Comparison of ENCODE assay signal across 31 mouse cellular contexts in genomic region chr1:74897976-74898375, GRCm38 (mm10). TPM values are rescaled to one million over a fixed set of nuclear protein-coding genes. Genes with fewer than 3 reads are reported as not detected.
DNase-seq lines count a peak whose midpoint lies in the region; ATAC-seq and TF ChIP-seq lines count a peak whose summit lies in the region.
"Had no signal": no experiment of that assay in that cellular context is flagged by ENCODE, and none has a peak within 500 bp of the region (broad histone marks: within the 10 kb centered on the region; RNA-seq: fewer than 3 reads in every experiment).

No protein-coding gene starts in this region.

- whole genome bisulfite sequencing in intestine, embryonic 15.5 days, result 9% methylated on average over 7 of the region's 7 CpGs
- WGBS in intestine, postnatal 0 days, result 15% methylated on average over 7 of the region's 7 CpGs
- WGBS in embryonic facial prominence, embryonic 11.5 days, result 2% methylated on average over 7 of the region's 7 CpGs
- WGBS in forebrain, embryonic 12.5 days, result 0% methylated on average over 7 of the region's 7 CpGs

- 0 out of 2 replicates have a peak overlapping the region, but pooled peaks have one; percentile 17 for H3K4me2 ChIP-seq in intestine, embryonic 15.5 days (replicated peaks)
- no peak overlapping the region for H3K4me2 ChIP-seq in intestine, postnatal 0 days (replicated peaks; ENCODE audit: low read depth)
- H3K4me2 ChIP-seq in embryonic facial prominence, embryonic 11.5 days (ENCODE audit: low read depth, low read length), result no peak overlapping the region
- H3K4me2 ChIP-seq in forebrain, embryonic 12.5 days, result no peak overlapping the region
- H3K4me2 ChIP-seq: heart, embryonic 13.5 days; limb, embryonic 13.5 days; liver, embryonic 11.5 days; lung, embryonic 15.5 days; midbrain, embryonic 12.5 days had no signal

- H3K27ac ChIP-seq in intestine, embryonic 15.5 days, result no peak overlapping the region
- no peak overlapping the region for H3K27ac ChIP-seq in intestine, postnatal 0 days (ENCODE audit: low read depth, low read length)
- H3K27ac ChIP-seq in embryonic facial prominence, embryonic 11.5 days (replicated peaks; ENCODE audit: low read depth, low read length), result no peak overlapping the region
- no peak overlapping the region for H3K27ac ChIP-seq in forebrain, embryonic 12.5 days
- H3K27ac ChIP-seq: forebrain, embryonic 10.5 days; heart, embryonic 13.5 days; hindbrain, embryonic 10.5 days; hindbrain, postnatal 0 days; limb, embryonic 13.5 days; lung, embryonic 15.5 days; midbrain, embryonic 12.5 days had no signal

- H3K27me3 ChIP-seq in intestine, embryonic 15.5 days (replicated peaks), result peaks cover 60% of the 10 kb centered on the region
- H3K27me3 ChIP-seq in intestine, postnatal 0 days (replicated peaks; ENCODE audit: control insufficient read depth, insufficient read depth, low read length), result peaks cover 48% of the 10 kb centered on the region
- H3K27me3 ChIP-seq in embryonic facial prominence, embryonic 11.5 days (ENCODE audit: control insufficient read depth, insufficient read depth, low read length), result peaks cover 70% of the 10 kb centered on the region
- peaks cover 100% of the 10 kb centered on the region for H3K27me3 ChIP-seq in forebrain, embryonic 12.5 days

- no peak for TF ChIP-seq CTCF in intestine, postnatal 0 days (IDR thresholded peaks at IDR 0.05; ENCODE audit: low read depth)

- no peak overlapping the region for H3K9ac ChIP-seq in intestine, embryonic 15.5 days
- no peak overlapping the region for H3K9ac ChIP-seq in intestine, postnatal 0 days (ENCODE audit: low read depth, low read length)
- no peak overlapping the region for H3K9ac ChIP-seq in embryonic facial prominence, embryonic 11.5 days (replicated peaks; ENCODE audit: low read length)
- no peak overlapping the region for H3K9ac ChIP-seq in forebrain, embryonic 12.5 days
- H3K9ac ChIP-seq: forebrain, postnatal 0 days; heart, embryonic 13.5 days; limb, embryonic 13.5 days; lung, embryonic 15.5 days; midbrain, embryonic 12.5 days had no signal

- ATAC-seq in intestine, embryonic 15.5 days, result no peak
- ATAC-seq in intestine, postnatal 0 days, result no peak
- ATAC-seq in embryonic facial prominence, embryonic 11.5 days (replicated peaks; ENCODE audit: insufficient number of reproducible peaks, low FRiP score, low TSS enrichment, low read depth), result 0 out of 2 replicates have a peak, but pooled peaks have one; percentile 30
- ATAC-seq in forebrain, embryonic 12.5 days (ENCODE audit: low FRiP score), result no peak
- ATAC-seq: forebrain, postnatal 0 days; hindbrain, postnatal 0 days; Patski had no signal

- DNase-seq in MN1 (ENCODE audit: low spot score), result peak; percentile 55
- DNase-seq in embryonic facial prominence, embryonic 11.5 days (ENCODE audit: low spot score), result no peak
- no peak for DNase-seq in thymus, postnatal 10 days (ENCODE audit: low spot score in 2 of 2)
- DNase-seq: B cell, adult 2 months; cerebellum, adult 8-10 months; cerebellum, postnatal 25 days; forebrain, postnatal 0 days; gastrocnemius, postnatal 10 days; heart, postnatal 10 days; kidney, adult 9 months; kidney, postnatal 10 days; layer of hippocampus, postnatal 36 days; right cerebral cortex, postnatal 14 days had no signal

- H3K36me3 ChIP-seq in intestine, embryonic 15.5 days, result no peaks in the 10 kb centered on the region
- no peaks in the 10 kb centered on the region for H3K36me3 ChIP-seq in intestine, postnatal 0 days (ENCODE audit: control insufficient read depth, insufficient read depth)
- H3K36me3 ChIP-seq in embryonic facial prominence, embryonic 11.5 days (replicated peaks; ENCODE audit: control insufficient read depth, insufficient read depth, low read depth, low read length), result no peaks in the 10 kb centered on the region
- H3K36me3 ChIP-seq in forebrain, embryonic 12.5 days (replicated peaks), result no peaks in the 10 kb centered on the region
- H3K36me3 ChIP-seq: forebrain, embryonic 10.5 days; G1E; heart, embryonic 13.5 days; hindbrain, embryonic 10.5 days; limb, embryonic 13.5 days; lung, embryonic 15.5 days; midbrain, embryonic 12.5 days had no signal

- H3K4me3 ChIP-seq in intestine, embryonic 15.5 days (replicated peaks), result no peak overlapping the region
- H3K4me3 ChIP-seq in intestine, postnatal 0 days (ENCODE audit: low read depth, low read length), result no peak overlapping the region
- no peak overlapping the region for H3K4me3 ChIP-seq in embryonic facial prominence, embryonic 11.5 days (ENCODE audit: low read depth, low read length)
- H3K4me3 ChIP-seq in forebrain, embryonic 12.5 days (replicated peaks), result no peak overlapping the region
- H3K4me3 ChIP-seq: forebrain, embryonic 10.5 days; heart, embryonic 13.5 days; limb, embryonic 13.5 days; lung, embryonic 15.5 days; midbrain, embryonic 12.5 days had no signal

- H3K4me1 ChIP-seq in intestine, embryonic 15.5 days (replicated peaks), result peaks cover 16% of the 10 kb centered on the region
- H3K4me1 ChIP-seq in intestine, postnatal 0 days (replicated peaks; ENCODE audit: control insufficient read depth, insufficient read depth, low read length), result no peaks in the 10 kb centered on the region
- H3K4me1 ChIP-seq in embryonic facial prominence, embryonic 11.5 days (ENCODE audit: control insufficient read depth, insufficient read depth, low read length), result peaks cover 8% of the 10 kb centered on the region; the same call in 1 of the 2 replicates
- peaks cover 34% of the 10 kb centered on the region for H3K4me1 ChIP-seq in forebrain, embryonic 12.5 days

- no peaks in the 10 kb centered on the region for H3K9me3 ChIP-seq in intestine, embryonic 15.5 days
- H3K9me3 ChIP-seq in intestine, postnatal 0 days (ENCODE audit: control insufficient read depth), result no peaks in the 10 kb centered on the region
- no peaks in the 10 kb centered on the region for H3K9me3 ChIP-seq in embryonic facial prominence, embryonic 11.5 days (replicated peaks; ENCODE audit: control insufficient read depth, low read length)
- no peaks in the 10 kb centered on the region for H3K9me3 ChIP-seq in forebrain, embryonic 12.5 days
- H3K9me3 ChIP-seq: forebrain, embryonic 10.5 days; G1E; heart, embryonic 13.5 days; hindbrain, embryonic 10.5 days; limb, embryonic 13.5 days; lung, embryonic 15.5 days; midbrain, embryonic 12.5 days had no signal

RNA-seq across cellular contexts. Expression of gene Cryba2, which starts 5.0 kb away (rescaled TPM):
- 1.7 and 3.0 TPM in 2 replicates for polyA plus RNA-seq in intestine, embryonic 15.5 days (2015; fragmentation: Nextera tagmentation; extraction: Ambion mirVana)
- polyA plus RNA-seq in intestine, postnatal 0 days (2015; fragmentation: Nextera tagmentation; extraction: Ambion mirVana), result 0.71 and 1.2 TPM in 2 replicates
- polyA plus RNA-seq in embryonic facial prominence, embryonic 11.5 days (2014; fragmentation: Nextera tagmentation; extraction: Ambion mirVana), result 0.62 and 5.2 TPM in 2 replicates
- not detected in 2 replicates for polyA plus RNA-seq in forebrain, embryonic 12.5 days (2016; fragmentation: Nextera tagmentation; extraction: Ambion mirVana)
- polyA plus RNA-seq: forebrain, embryonic 10.5 days; forebrain, postnatal 0 days; G1E; heart, embryonic 13.5 days; hindbrain, embryonic 10.5 days; limb, embryonic 13.5 days; liver, embryonic 11.5 days; liver, embryonic 16.5 days; lung, embryonic 15.5 days; midbrain, embryonic 12.5 days; Patski had no signal

RNA-seq across cellular contexts. Expression of gene Fev, which starts 12.8 kb away (rescaled TPM):
- polyA plus RNA-seq in intestine, embryonic 15.5 days (2015; fragmentation: Nextera tagmentation; extraction: Ambion mirVana), result 2.2 and 2.9 TPM in 2 replicates
- 0.59 and 1.3 TPM in 2 replicates for polyA plus RNA-seq in intestine, postnatal 0 days (2015; fragmentation: Nextera tagmentation; extraction: Ambion mirVana)
- 0.40 and 0.62 TPM in 2 replicates for polyA plus RNA-seq in embryonic facial prominence, embryonic 11.5 days (2014; fragmentation: Nextera tagmentation; extraction: Ambion mirVana)
- not detected in 2 replicates for polyA plus RNA-seq in forebrain, embryonic 12.5 days (2016; fragmentation: Nextera tagmentation; extraction: Ambion mirVana)
- polyA plus RNA-seq: forebrain, embryonic 10.5 days; forebrain, postnatal 0 days; G1E; gonadal fat pad, adult 2 months; liver, embryonic 16.5 days; lung, embryonic 15.5 days; neural tube, embryonic 14.5 days; Patski; stomach, embryonic 14.5 days; thymus, postnatal 0 days had no signal

RNA-seq across cellular contexts. Expression of gene Cfap65, which starts 37.4 kb away (rescaled TPM):
- polyA plus RNA-seq in intestine, embryonic 15.5 days (2015; fragmentation: Nextera tagmentation; extraction: Ambion mirVana), result 0.08 and 0.19 TPM in 2 replicates
- 0.03 and 0.04 TPM in 2 replicates for polyA plus RNA-seq in intestine, postnatal 0 days (2015; fragmentation: Nextera tagmentation; extraction: Ambion mirVana)
- polyA plus RNA-seq in embryonic facial prominence, embryonic 11.5 days (2014; fragmentation: Nextera tagmentation; extraction: Ambion mirVana), result 0.06 TPM in 1 of 2 replicates, not detected in the other
- polyA plus RNA-seq in forebrain, embryonic 12.5 days (2016; fragmentation: Nextera tagmentation; extraction: Ambion mirVana), result 0.24 and 0.55 TPM in 2 replicates
- polyA plus RNA-seq: G1E; heart, embryonic 13.5 days; limb, embryonic 13.5 days; liver, embryonic 11.5 days; liver, embryonic 16.5 days; Patski; stomach, embryonic 14.5 days had no signal

RNA-seq across cellular contexts. Expression of gene Cdk5r2, which starts 43.2 kb away (rescaled TPM):
- 0.13 and 0.16 TPM in 2 replicates for polyA plus RNA-seq in intestine, embryonic 15.5 days (2015; fragmentation: Nextera tagmentation; extraction: Ambion mirVana)
- polyA plus RNA-seq in intestine, postnatal 0 days (2015; fragmentation: Nextera tagmentation; extraction: Ambion mirVana), result 0.13 and 0.29 TPM in 2 replicates
- 0.84 and 1.1 TPM in 2 replicates for polyA plus RNA-seq in embryonic facial prominence, embryonic 11.5 days (2014; fragmentation: Nextera tagmentation; extraction: Ambion mirVana)
- 2.0 TPM in 2 replicates for polyA plus RNA-seq in forebrain, embryonic 12.5 days (2016; fragmentation: Nextera tagmentation; extraction: Ambion mirVana)
- polyA plus RNA-seq: G1E; heart, embryonic 13.5 days; liver, embryonic 16.5 days; lung, embryonic 15.5 days; Patski; thymus, postnatal 0 days had no signal

RNA-seq across cellular contexts. Expression of gene Ihh, which starts 53.5 kb away (rescaled TPM):
- polyA plus RNA-seq in intestine, embryonic 15.5 days (2015; fragmentation: Nextera tagmentation; extraction: Ambion mirVana), result 29.1 and 30.9 TPM in 2 replicates
- 24.9 and 25.3 TPM in 2 replicates for polyA plus RNA-seq in intestine, postnatal 0 days (2015; fragmentation: Nextera tagmentation; extraction: Ambion mirVana)
- 0.32 TPM in 1 of 2 replicates, not detected in the other for polyA plus RNA-seq in embryonic facial prominence, embryonic 11.5 days (2014; fragmentation: Nextera tagmentation; extraction: Ambion mirVana)
- 0.19 TPM in 1 of 2 replicates, not detected in the other for polyA plus RNA-seq in forebrain, embryonic 12.5 days (2016; fragmentation: Nextera tagmentation; extraction: Ambion mirVana)
- polyA plus RNA-seq: forebrain, embryonic 10.5 days had no signal
